Mouse (Mus musculus) embryonic facial prominence, embryonic 14.5 days (tissue): Measurements from ENCODE around the gene Isca1. TPM values are rescaled to one million over a fixed set of nuclear protein-coding genes. Genes with fewer than 3 reads are reported as not detected.
A peak's percentile ranks its signal among the peaks of the same experiment; 100 is the strongest.

ENCODE experiments used
- ATAC-seq: fragments of 200-750 bp; cut with Nextera tagmentation; 2 replicates; pipeline ENCODE4 v1.8.0; 2017; ENCODE audit warnings: low read depth, moderate number of reproducible peaks, moderate TSS enrichment
- DNase-seq: peaks from one replicate; pipeline ENCODE4 v3.0.0-alpha.2; 2015; ENCODE audit warnings: low spot score
- H3K27ac ChIP-seq: fragments of 300-500 bp; sonication (generic); replicated peaks from 2 replicates; pipeline ENCODE4 v1.5.1; 2014; ENCODE audit warnings: low read depth, mild to moderate bottlenecking, low read length, moderate library complexity
- H3K27me3 ChIP-seq: fragments of 300-500 bp; sonication (generic); replicated peaks from 2 replicates; pipeline ENCODE4 v1.6.1; 2014; ENCODE audit warnings: low read length; ENCODE audit not compliant: control insufficient read depth, insufficient read depth
- H3K36me3 ChIP-seq: fragments of 300-500 bp; sonication (generic); 2 replicates; pipeline ENCODE4 v1.6.1; 2014; ENCODE audit warnings: low read length, mixed read lengths; ENCODE audit not compliant: control insufficient read depth, insufficient read depth
- H3K4me1 ChIP-seq: fragments of 300-500 bp; sonication (generic); 2 replicates; pipeline ENCODE4 v1.6.1; 2014; ENCODE audit warnings: antibody characterized with exemption, low read length; ENCODE audit not compliant: control insufficient read depth, insufficient read depth
- H3K4me2 ChIP-seq: fragments of 300-500 bp; sonication (generic); 2 replicates; pipeline ENCODE4 v1.6.1; 2014; ENCODE audit warnings: low read depth, mild to moderate bottlenecking, low read length, moderate library complexity, mixed read lengths
- H3K4me3 ChIP-seq: fragments of 300-500 bp; sonication (generic); 2 replicates; pipeline ENCODE4 v1.5.1; 2014; ENCODE audit warnings: low read depth, mild to moderate bottlenecking, low read length
- H3K9ac ChIP-seq: fragments of 300-500 bp; sonication (generic); 2 replicates; pipeline ENCODE4 v1.6.1; 2014; ENCODE audit warnings: low read depth, mild to moderate bottlenecking, low read length, moderate library complexity, mixed read lengths
- H3K9me3 ChIP-seq: fragments of 300-500 bp; sonication (generic); 2 replicates; pipeline ENCODE4 v1.6.1; 2016; ENCODE audit warnings: low read length; ENCODE audit not compliant: control insufficient read depth
- WGBS: fragments of 180-500 bp; shearing (Covaris S2); extraction: QIAGEN DNeasy Blood & Tissue Kit; methylation state at CpG from one replicate; pipeline ENCODE4 v1.1.7; 2014; 5-methylcytosine and 5-hydroxymethylcytosine counted together
- polyA plus RNA-seq: library from polyadenylated mRNA; unstranded; fragments of >200 nt; fragmentation: Nextera tagmentation; extraction: Ambion mirVana; gene quantifications from 2 replicates; pipeline ENCODE4 v1.2.1, GENCODE M21; 2014

The Isca1 gene
- polyA plus RNA-seq = 140 and 147 TPM in 2 replicates

- Histone ChIP-seq H3K27me3 (no peaks in the 10 kb centered on the region), H3K9ac (peak within 1 kb of the TSS; percentile 90), H3K27ac (peak within 1 kb of the TSS; percentile 98), H3K9me3 (no peaks in the 10 kb centered on the region), H3K4me3 (peak within 1 kb of the TSS; percentile 89), H3K4me2 (peak within 1 kb of the TSS; percentile 69), H3K4me1 (peaks cover 17% of the 10 kb centered on the region), H3K36me3 (peaks cover 26% of the 10 kb centered on the region)
- 0% methylated on average over 60 of the region's 91 CpGs for WGBS
- DNase-seq = peak; percentile 98
- ATAC-seq = peak; percentile 98
Observed at GRCm38 (mm10) chr13:59769296-59770163, at the start of gene Isca1. TSS of gene Isca1 (minus strand) at chr13:59769810.

- WGBS = 88% methylated on average over 4 of the region's 4 CpGs
- no peak for ATAC-seq
- Histone ChIP-seq H3K9ac (no peak overlapping the region), H3K27ac (no peak overlapping the region), H3K4me2 (no peak overlapping the region), H3K9me3 (no peaks in the 10 kb centered on the region), H3K4me3 (no peak overlapping the region), H3K4me1 (peaks cover 30% of the 10 kb centered on the region), H3K36me3 (peaks cover 69% of the 10 kb centered on the region), H3K27me3 (no peaks in the 10 kb centered on the region)
- no peak for DNase-seq
Observed at GRCm38 (mm10) chr13:59817352-59817751, 47.7 kb upstream of the Isca1 start.

- no peak overlapping the region for H3K4me3 ChIP-seq
- no peak overlapping the region for H3K27ac ChIP-seq
- no peak overlapping the region for H3K4me2 ChIP-seq
- H3K27me3 ChIP-seq = no peaks in the 10 kb centered on the region
- H3K36me3 ChIP-seq = peaks cover 92% of the 10 kb centered on the region
- peaks cover 1% of the 10 kb centered on the region; the same call in 1 of the 2 replicates for H3K4me1 ChIP-seq
- no peak for DNase-seq
- no peak overlapping the region for H3K9ac ChIP-seq
- no peaks in the 10 kb centered on the region for H3K9me3 ChIP-seq
- no peak for ATAC-seq
- 82% methylated on average over 6 of the region's 6 CpGs for WGBS
Observed at GRCm38 (mm10) chr13:59814109-59814591, 44.5 kb upstream of the Isca1 start.

GRCm38 (mm10) chr13:59811581-59811980 is 42.0 kb upstream of the Isca1 start:
- no peak overlapping the region for H3K4me2 ChIP-seq
- no peaks in the 10 kb centered on the region for H3K4me1 ChIP-seq
- H3K9ac ChIP-seq = no peak overlapping the region
- ATAC-seq (no peak), DNase-seq (no peak)
- no peaks in the 10 kb centered on the region for H3K9me3 ChIP-seq
- no peaks in the 10 kb centered on the region for H3K27me3 ChIP-seq
- H3K27ac ChIP-seq = no peak overlapping the region
- WGBS = 96% methylated on average over 3 of the region's 3 CpGs
- H3K4me3 ChIP-seq = no peak overlapping the region
- peaks cover 96% of the 10 kb centered on the region for H3K36me3 ChIP-seq

- Histone ChIP-seq H3K4me2 (no peak overlapping the region), H3K9ac (no peak overlapping the region), H3K4me1 (no peaks in the 10 kb centered on the region), H3K27ac (no peak overlapping the region), H3K9me3 (no peaks in the 10 kb centered on the region), H3K4me3 (no peak overlapping the region), H3K27me3 (no peaks in the 10 kb centered on the region), H3K36me3 (peaks cover 97% of the 10 kb centered on the region)
- ATAC-seq = no peak
- 84% methylated on average over 6 of the region's 6 CpGs for WGBS
- DNase-seq = peak; percentile 6
Observed at GRCm38 (mm10) chr13:59801000-59801399, 31.4 kb upstream of the Isca1 start.

- ATAC-seq (no peak), DNase-seq (no peak)
- H3K9ac ChIP-seq = no peak overlapping the region
- WGBS = 91% methylated on average over 2 of the region's 2 CpGs
- peaks cover 97% of the 10 kb centered on the region for H3K36me3 ChIP-seq
- H3K27me3 ChIP-seq = no peaks in the 10 kb centered on the region
- H3K4me3 ChIP-seq = no peak overlapping the region
- no peak overlapping the region for H3K4me2 ChIP-seq
- no peak overlapping the region for H3K27ac ChIP-seq
- no peaks in the 10 kb centered on the region for H3K9me3 ChIP-seq
- no peaks in the 10 kb centered on the region for H3K4me1 ChIP-seq
Observed at GRCm38 (mm10) chr13:59800077-59800476, 30.5 kb upstream of the Isca1 start.

DNA sequence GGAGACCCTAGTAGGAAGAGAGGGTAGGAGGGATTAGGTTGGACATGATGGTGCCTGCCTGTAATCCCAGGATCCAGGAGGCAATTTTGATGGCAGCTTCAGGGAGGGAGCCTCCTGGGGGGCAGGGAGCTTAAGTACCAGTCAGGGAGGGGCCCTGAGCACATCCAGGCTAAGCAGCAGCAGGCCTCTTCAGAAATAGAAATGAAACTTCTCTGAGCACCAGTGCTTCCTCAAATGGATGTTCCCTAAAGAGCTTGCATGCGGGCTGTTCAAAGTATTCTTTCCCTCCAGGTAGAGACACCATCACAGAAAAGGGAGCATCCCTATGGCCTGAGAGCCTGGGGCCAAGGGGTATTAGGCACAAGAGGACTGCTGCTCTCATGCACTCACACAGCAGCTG is 28.7 kb upstream of the Isca1 start:
- Histone ChIP-seq H3K4me2 (no peak overlapping the region), H3K4me1 (no peaks in the 10 kb centered on the region), H3K36me3 (peaks cover 97% of the 10 kb centered on the region), H3K27ac (no peak overlapping the region), H3K27me3 (no peaks in the 10 kb centered on the region), H3K9me3 (no peaks in the 10 kb centered on the region), H3K4me3 (no peak overlapping the region), H3K9ac (no peak overlapping the region)
- no peak for ATAC-seq
- no peak for DNase-seq
- 100% methylated on average over 1 of the region's 1 CpGs for WGBS

- H3K4me1 ChIP-seq = no peaks in the 10 kb centered on the region
- H3K27me3 ChIP-seq = no peaks in the 10 kb centered on the region
- DNase-seq (no peak), ATAC-seq (no peak)
- peaks cover 97% of the 10 kb centered on the region for H3K36me3 ChIP-seq
- H3K4me2 ChIP-seq = no peak overlapping the region
- H3K27ac ChIP-seq = no peak overlapping the region
- no peak overlapping the region for H3K9ac ChIP-seq
- WGBS = 90% methylated on average over 9 of the region's 9 CpGs
- no peaks in the 10 kb centered on the region for H3K9me3 ChIP-seq
- H3K4me3 ChIP-seq = no peak overlapping the region
Observed at GRCm38 (mm10) chr13:59796466-59796848, 26.8 kb upstream of the Isca1 start.
